Mouse (Mus musculus) embryonic stem cell, embryonic (primary cell): ENCODE data around the gene Ppp2r2d.

Experiments
- CTCF ChIA-PET, 4 experiments: fragments of 300-600 bp in 2 of 4; fragments of 350-600 bp in 2 of 4; sonication (Branson Sonifier 250); formaldehyde crosslinking; loops; one replicate each; lab custom pipeline; 2022; ENCODE audit warnings: inconsistent platforms in 2 of 4; lab: Charles Lee
- POLR2A ChIA-PET, 4 experiments: fragments of 300-600 bp in 2 of 4; fragments of 350-600 bp in 2 of 4; sonication (Branson Sonifier 250); formaldehyde crosslinking; loops; one replicate each; lab custom pipeline; 2022; ENCODE audit warnings: antibody characterized with exemption in 4 of 4, inconsistent platforms in 1 of 4; lab: Charles Lee

The Ppp2r2d gene

DNA sequence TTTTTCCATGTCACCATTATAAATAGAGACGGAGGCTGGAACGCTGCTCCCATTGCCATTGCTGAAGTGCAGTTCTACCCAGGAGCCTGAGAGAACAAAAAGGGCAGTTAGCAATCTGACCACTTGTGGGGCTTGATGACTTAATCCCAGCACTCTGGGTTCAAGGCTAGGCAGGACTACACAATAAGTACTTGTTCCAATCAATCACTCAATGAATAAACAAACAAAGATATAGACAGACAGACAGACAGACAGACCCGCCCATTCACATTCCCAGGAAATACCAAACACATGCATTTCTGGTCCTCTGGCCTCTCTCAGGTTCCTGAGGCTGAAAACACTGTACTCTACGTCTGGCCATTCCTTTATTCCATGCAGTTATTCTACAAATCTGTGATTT lies 52.9 kb downstream of the Ppp2r2d start:
- ChIA-PET CTCF (interaction anchor here in 2 of 4 experiments (0.6 to 1.6 kb wide), 3 partner anchors 20 to 366 kb away, joined by 3 read pairs; no protein-coding TSS in a partner anchor), POLR2A (interaction anchor here in 2 of 4 experiments (1.0 to 2.3 kb wide), 6 partner anchors 9 to 49 kb away, joined by 3 to 9 read pairs (median 5); no protein-coding TSS in a partner anchor)

DNA sequence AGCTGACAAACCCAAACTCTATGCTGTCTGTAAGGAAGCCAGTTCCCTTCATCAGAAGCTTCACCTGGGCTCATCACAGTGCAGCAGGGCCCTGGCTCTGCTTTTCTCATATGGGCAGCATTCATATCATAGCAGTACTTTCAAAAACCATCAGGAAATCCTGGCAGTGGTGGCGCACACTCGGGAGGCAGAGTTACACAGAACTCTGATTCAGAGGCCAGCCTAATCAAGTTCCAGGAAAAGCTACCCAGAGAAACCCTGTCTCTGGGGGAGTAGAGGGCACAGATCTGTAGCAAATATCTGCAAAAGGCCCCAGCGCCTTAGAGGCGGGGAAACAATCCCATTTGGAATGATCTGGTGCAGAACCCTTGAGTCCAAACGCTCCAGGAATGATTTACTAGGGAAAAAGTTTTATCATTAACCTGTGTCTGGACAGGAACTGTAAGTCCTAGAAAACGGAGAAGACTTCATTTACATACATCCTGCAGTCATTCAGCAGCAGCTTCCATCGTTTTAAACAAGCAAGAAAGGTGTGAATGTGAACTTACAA lies 58.1 kb downstream of the Ppp2r2d start:
- CTCF ChIA-PET: interaction anchor here in 2 of 4 experiments (0.6 to 3.9 kb wide), 3 partner anchors 19 to 947 kb away, joined by 3 to 15 read pairs (median 4); no protein-coding TSS in a partner anchor
- POLR2A ChIA-PET: interaction anchor here in 2 of 4 experiments (1.0 to 2.3 kb wide), 4 partner anchors 10 to 58 kb away, joined by 3 to 10 read pairs (median 6); partner anchors contain the start of genes Mapk1ip1 (in 1 of the 2) and Ppp2r2d (in 1 of the 2)

DNA sequence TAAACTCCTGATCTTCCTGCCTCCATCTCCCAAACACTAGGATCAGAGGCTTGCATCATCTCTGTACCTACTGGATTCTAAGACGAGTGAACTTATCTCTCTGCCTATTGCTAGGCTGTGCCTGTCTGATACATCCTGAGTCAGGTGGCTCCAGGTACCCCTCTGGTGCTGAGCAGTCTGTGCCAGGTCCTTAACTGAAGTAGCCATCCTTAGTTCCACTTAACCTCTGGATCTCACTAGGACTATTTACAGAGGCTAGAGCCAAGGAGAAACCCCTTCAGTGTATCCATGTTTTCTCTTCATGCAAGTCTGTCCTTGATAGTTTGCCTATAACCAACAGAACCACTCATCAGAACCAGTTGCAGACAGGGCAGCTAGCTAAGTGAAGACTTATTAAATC lies 60.6 kb downstream of the Ppp2r2d start:
- CTCF ChIA-PET: interaction anchor here in 3 of 4 experiments (0.6 to 3.9 kb wide), 8 partner anchors 12 to 959 kb away, joined by 3 to 15 read pairs (median 4); no protein-coding TSS in a partner anchor
- POLR2A ChIA-PET: interaction anchor here in 3 of 4 experiments (0.9 to 3.2 kb wide), 18 partner anchors 8 to 307 kb away, joined by 3 to 29 read pairs (median 4); partner anchors contain the start of genes Mapk1ip1 (in 2 of the 3), Ppp2r2d (in 2 of the 3), Lrrc27 (in 1 of the 3) and Stk32c (in 1 of the 3)

DNA sequence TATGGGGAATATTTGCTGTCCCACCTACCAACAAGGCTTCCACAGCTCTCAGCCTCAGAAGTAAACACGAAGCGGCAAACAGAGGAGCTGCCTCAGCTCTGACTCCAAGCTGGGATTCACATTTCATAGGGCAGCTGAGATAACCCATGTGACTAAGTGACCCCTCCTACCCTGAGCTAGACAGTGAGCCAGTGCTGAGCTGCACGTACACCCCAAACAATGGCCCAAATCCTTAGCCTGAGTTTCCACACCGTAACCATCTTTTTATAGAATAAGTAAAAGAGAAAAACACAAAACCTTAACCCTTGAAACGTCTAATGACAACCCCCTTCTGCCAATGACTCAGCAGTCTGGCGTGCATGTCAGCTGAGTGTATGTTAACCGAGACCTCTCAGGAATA lies 61.2 kb downstream of the Ppp2r2d start:
- ChIA-PET CTCF (interaction anchor here (0.6 to 1.8 kb wide), 6 partner anchors 12 to 72 kb away, joined by 3 to 7 read pairs (median 4); no protein-coding TSS in a partner anchor), POLR2A (interaction anchor here (0.7 to 3.2 kb wide), 23 partner anchors 9 to 306 kb away, joined by 3 to 29 read pairs (median 4); partner anchors contain the start of genes Mapk1ip1 (in 2 of the 4), Ppp2r2d (in 2 of the 4), Lrrc27 (in 1 of the 4) and Stk32c (in 1 of the 4))

DNA sequence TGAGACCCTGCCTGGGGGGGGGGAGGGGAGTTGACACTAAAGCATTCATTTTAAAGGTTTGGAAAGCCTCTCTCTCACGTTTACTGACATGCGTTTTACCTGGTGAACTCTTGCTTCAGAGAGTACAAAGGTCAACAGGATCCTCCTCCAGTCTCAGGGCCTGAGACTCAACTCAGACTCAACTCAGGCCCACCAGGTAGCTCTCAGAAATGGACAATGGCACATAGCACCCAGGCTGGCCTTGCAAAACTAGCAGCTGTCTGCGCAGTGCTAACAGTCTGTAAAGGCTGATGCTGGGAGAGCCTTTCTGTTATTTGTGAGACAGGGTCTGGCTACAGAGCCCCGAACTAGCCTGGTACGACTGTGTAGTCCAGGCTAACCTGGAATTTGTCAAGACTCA lies 62.1 kb downstream of the Ppp2r2d start:
- CTCF ChIA-PET: interaction anchor here in 3 of 4 experiments (0.7 to 1.8 kb wide), 4 partner anchors 14 to 125 kb away, joined by 3 to 8 read pairs (median 6); no protein-coding TSS in a partner anchor
- POLR2A ChIA-PET: interaction anchor here (0.8 to 3.0 kb wide), 12 partner anchors 10 to 1471 kb away, joined by 3 to 29 read pairs (median 3); partner anchors contain the start of genes Mapk1ip1 (in 1 of the 4) and Ppp2r2d (in 1 of the 4)

DNA sequence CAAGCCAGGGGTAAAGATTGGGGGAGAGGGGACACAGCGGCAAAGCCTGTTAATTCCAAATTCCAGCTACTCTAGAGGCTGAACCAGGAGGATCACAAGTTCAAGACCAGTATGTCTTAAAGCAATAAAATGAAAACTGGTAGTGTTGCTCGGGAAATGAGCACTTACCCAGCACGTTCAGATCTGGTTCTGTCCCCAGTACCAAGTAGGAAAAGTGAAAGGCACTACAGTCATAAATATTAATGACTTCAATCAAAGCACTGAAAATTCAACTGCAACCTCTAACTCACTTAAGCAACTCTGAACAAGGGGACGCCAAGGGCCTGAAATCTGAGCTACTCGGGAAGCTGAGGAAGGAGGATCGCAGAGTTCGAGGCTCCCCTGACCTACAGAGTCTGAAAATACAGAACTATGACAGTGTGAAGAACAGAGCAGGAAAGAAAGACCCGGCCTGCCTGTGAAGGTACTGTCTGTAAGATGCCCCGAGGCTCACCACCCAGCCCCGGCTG lies 62.9 kb downstream of the Ppp2r2d start:
- ChIA-PET POLR2A (interaction anchor here in 2 of 4 experiments (1.0 to 3.0 kb wide), 6 partner anchors 15 to 1472 kb away, joined by 3 to 29 read pairs (median 3); partner anchors contain the start of genes Mapk1ip1 (in 1 of the 2) and Ppp2r2d (in 1 of the 2)), CTCF (interaction anchor here in 2 of 4 experiments (1.2 to 1.8 kb wide), 2 partner anchors 14 to 15 kb away, joined by 3 to 6 read pairs; no protein-coding TSS in a partner anchor)

DNA sequence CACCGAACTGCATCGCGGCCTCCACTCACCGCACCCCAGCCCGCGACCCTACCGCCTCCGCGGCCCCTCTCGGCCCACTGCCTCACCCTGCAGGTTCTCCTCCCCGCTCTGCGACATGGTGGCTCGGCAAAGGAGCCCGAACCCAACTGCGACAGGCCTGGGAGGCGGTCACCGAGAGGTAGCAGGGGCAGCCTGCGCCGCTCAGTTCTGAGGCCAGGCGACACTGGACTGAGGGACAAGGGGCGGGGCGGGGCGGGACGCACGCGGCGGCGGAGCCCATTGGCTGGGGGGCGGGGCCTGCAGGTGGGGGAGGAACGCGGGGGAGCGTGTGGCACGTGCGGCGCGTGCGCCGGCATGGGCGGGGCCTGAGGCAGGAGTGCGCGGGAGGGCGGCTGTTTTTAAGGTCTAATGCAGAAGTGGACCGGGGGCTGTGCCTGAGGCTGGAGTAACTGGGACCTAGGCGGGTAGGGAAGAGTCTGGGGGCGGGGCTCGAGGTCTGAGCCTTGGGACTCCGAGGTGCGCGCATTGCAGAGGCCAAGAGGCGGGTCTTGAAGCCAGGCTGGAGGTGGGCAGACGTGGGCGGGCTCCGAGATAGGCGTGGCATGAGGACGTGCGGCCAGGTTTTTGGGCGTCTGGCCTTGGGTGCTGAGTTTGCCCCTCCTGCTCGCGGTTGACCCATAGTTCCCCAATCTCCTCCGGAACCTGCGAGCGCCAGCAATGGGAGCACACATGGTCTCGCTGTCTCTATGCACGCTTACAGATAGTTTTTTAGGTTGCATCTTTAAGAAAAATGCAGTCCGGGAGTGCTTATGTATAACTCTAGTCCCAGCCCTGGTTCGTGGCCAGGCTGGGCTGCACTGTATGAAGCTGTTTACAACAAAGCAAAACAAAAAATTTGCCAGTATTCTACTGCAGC lies 63.7 kb downstream of the Ppp2r2d start, which contains the start of gene Bnip3:
Gene Bnip3, minus strand, starts transcription at position 243 of the 916 bp plus-strand sequence.
- ChIA-PET POLR2A (interaction anchor here in 3 of 4 experiments (0.8 to 3.0 kb wide), 15 partner anchors 10 to 1473 kb away, joined by 3 to 29 read pairs (median 4); partner anchors contain the start of genes Mapk1ip1 (in 2 of the 3) and Ppp2r2d (in 2 of the 3)), CTCF (interaction anchor here in 3 of 4 experiments (0.6 to 1.8 kb wide), 9 partner anchors 10 to 69 kb away, joined by 3 to 10 read pairs (median 3); no protein-coding TSS in a partner anchor)

DNA sequence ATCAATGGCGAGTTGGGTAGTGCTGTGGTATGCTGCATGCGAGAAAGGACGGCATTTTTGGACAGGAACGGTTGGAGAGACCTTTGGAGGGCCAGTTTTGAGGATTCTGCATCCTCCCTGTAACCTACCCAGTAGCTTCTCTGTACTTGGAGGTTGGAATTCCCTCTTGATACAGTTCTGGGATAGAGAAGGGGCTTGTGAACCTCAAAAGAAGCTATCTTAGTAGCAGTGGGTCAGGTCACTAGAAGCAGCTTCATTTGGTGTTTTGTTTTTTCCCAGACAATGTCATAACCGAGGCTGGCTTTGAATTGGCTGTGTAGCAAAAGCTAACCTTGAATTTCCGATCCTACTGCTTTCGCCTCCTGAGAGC lies 64.3 kb downstream of the Ppp2r2d start:
- ChIA-PET POLR2A (interaction anchor here in 3 of 4 experiments (0.7 to 1.9 kb wide), 15 partner anchors 9 to 64 kb away, joined by 3 to 15 read pairs (median 3); partner anchors contain the start of genes Mapk1ip1 (in 2 of the 3) and Ppp2r2d (in 2 of the 3)), CTCF (interaction anchor here in 3 of 4 experiments (0.6 to 1.8 kb wide), 8 partner anchors 9 to 70 kb away, joined by 3 to 10 read pairs (median 4); no protein-coding TSS in a partner anchor)

DNA sequence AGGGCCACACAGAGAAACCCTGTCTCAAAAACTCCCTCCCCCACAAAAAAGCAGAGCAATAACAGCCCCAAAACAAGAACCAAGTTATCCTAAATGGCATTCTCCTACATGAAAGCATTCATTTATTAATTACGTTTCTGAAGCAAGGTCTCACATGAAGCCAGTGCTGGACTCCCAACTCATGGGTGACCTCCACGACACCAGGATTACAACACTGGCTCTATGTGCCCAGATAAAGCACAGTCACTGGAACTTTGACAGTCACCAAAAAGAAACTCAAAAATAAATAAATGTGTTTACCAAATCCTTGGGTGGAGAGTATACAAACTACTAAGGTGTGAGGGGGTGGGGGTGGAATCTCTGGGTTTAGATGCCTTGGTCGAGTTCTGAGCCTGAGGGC lies 67.7 kb downstream of the Ppp2r2d start:
- ChIA-PET CTCF (no interaction called here), POLR2A (interaction anchor here in 2 of 4 experiments (0.6 to 1.3 kb wide), 2 partner anchors 63 to 98 kb away, joined by 3 to 5 read pairs; no protein-coding TSS in a partner anchor)

DNA sequence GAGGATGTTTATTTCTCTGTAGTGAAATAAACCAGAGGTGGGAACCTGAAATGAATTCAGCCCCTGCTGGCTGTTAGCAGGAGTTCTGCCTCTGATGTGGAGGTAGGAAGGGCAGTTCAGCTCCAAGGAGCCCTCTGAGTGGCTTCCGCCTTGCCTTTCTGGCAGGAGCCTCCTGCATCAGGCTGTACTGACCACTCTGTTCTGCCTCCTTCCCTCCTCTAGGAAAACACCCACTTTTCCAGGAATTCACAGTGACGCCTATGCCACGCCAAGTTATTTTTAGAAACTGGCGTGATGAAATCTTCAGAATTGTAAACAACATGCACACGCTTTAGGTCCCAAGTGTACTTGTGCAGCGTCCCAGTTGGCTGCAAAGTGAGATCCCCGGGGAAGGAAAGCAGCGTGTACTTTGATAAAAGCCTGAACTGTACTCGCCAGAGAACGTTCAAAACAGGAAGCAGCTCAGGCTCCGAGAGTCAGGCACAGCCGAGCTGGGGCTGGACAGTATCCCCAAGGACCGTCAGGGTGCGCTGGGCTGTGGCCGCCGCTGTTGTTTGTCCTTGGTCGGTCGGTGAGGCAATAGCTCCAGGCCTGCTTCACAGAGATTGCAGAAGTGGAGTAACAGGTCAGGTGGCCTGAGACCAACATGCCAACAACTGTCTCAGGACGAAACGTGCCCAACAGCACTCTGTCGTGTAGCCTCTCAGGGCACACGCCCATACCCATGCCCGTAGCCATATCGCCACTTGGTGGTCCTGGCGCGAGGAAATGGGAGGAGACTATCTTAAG lies 73.5 kb downstream of the Ppp2r2d start:
- POLR2A ChIA-PET: interaction anchor here in 3 of 4 experiments (0.8 to 2.1 kb wide), 9 partner anchors 8 to 73 kb away, joined by 3 to 11 read pairs (median 3); partner anchors contain the start of genes Mapk1ip1 (in 1 of the 3) and Ppp2r2d (in 1 of the 3)

DNA sequence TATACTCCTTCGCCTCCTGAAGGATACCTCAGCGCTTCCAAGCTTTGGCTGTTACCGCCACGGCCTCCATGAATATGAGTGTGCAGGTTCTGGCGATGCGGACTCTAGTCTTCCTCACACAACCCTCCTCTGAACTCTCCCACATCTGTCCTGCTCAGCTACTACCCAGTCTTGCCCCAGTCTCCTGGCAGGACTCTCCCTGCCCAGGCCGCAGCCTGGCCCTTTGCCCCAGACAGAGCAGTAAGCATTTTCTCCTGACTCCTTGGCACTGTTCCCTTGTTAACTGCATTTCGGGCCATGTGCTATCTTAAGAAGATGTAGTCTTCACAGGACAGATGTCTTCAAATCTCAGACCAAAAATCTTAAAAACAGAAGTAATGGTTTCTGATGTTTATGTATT lies 75.7 kb downstream of the Ppp2r2d start:
- ChIA-PET CTCF (interaction anchor here in 1 of 4 experiments (1.0 to 3.9 kb wide), 3 partner anchors 66 to 147 kb away, joined by 3 to 110 read pairs (median 3); no protein-coding TSS in a partner anchor), POLR2A (interaction anchor here in 2 of 4 experiments (0.9 to 1.3 kb wide), 2 partner anchors 71 to 76 kb away, joined by 3 read pairs; partner anchors contain the start of genes Mapk1ip1 (in 1 of the 2) and Ppp2r2d (in 1 of the 2))

More for the DNA sequence above, 73.5 kb downstream of the Ppp2r2d start:
- CTCF ChIA-PET: interaction anchor here (0.6 to 1.7 kb wide), 14 partner anchors 9 to 1310 kb away, joined by 3 to 6 read pairs (median 3); no protein-coding TSS in a partner anchor

DNA sequence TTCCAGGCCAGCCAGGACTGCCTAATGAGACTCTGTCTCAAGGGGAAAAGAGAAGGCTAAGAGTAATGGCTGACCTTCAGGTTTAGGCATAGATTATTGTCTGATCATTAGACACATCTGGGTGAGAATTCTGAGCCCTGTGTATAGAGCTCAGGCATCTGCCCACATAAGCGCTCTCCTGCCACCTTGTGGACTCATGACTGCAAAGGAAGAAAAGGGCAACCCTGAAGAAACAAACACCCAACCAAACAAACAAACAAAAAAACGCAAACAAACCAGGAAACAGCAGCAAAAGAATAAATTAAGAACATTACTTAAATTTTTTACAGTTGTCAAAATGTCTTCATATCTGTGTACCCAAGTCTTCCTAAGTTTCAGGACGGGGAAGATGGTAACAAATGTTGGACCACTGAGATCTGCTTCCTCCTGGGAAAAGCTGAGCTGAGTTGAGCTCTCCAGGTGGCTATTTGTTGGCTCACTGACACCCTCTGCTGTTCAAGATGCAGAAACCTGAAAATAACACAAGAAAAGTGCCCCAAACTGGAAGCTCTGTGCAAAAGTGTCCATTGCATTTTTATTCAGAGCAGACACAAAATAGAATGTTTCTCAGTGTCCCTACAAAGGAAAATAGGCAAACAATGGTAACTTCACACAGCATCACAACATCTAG lies 78.0 kb downstream of the Ppp2r2d start:
- CTCF ChIA-PET: interaction anchor here (0.5 to 3.9 kb wide), 70 partner anchors 11 to 1446 kb away, joined by 3 to 110 read pairs (median 4); partner anchors contain the start of genes Dpysl4 (in 2 of the 4), Mapk1ip1 (in 2 of the 4), Ppp2r2d (in 2 of the 4) and Tcerg1l (in 1 of the 4)
- POLR2A ChIA-PET: interaction anchor here (0.7 to 2.2 kb wide), 15 partner anchors 14 to 92 kb away, joined by 3 to 7 read pairs (median 4); partner anchors contain the start of genes Mapk1ip1 (in 2 of the 4) and Ppp2r2d (in 2 of the 4)

DNA sequence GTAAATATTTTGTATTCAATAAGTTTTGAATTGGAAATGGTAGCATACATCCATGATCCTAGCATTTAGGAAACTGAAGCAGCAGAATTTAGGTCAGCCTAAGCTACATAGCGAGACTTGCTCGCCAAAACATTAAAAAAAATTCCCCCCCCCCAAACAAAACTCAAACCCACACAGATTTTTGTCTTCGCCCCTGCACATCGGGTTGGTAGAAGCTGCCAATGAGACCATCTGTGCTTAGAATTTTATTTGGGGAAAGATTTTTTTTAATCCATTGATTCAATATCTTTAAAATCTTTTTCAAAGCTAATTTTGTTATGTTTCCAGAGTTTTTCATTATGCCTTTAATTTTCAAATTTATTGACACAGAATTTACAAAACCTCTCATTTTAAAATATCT lies 82.6 kb downstream of the Ppp2r2d start:
- POLR2A ChIA-PET: interaction anchor here in 2 of 4 experiments (0.6 to 1.6 kb wide), 3 partner anchors 8 to 373 kb away, joined by 3 to 5 read pairs (median 5); no protein-coding TSS in a partner anchor
- CTCF ChIA-PET: interaction anchor here in 2 of 4 experiments (0.6 to 1.3 kb wide), 2 partner anchors 194 to 218 kb away, joined by 4 read pairs; no protein-coding TSS in a partner anchor
